Mouse (Mus musculus) hindbrain, embryonic 11.5 days (tissue): ENCODE measurements around the gene Inha. TPM values are rescaled to one million over a fixed set of nuclear protein-coding genes. Genes with fewer than 3 reads are reported as not detected.

Source experiments
- ATAC-seq: fragments of 200-750 bp; cut with Nextera tagmentation; 2 replicates; pipeline ENCODE4 v1.8.0; 2017; ENCODE audit warnings: mild to moderate bottlenecking, moderate TSS enrichment, moderate library complexity; ENCODE audit not compliant: low FRiP score
- DNase-seq: peaks from one replicate; pipeline ENCODE4 v3.0.0-alpha.2; 2015; ENCODE audit warnings: low spot score
- H3K27ac ChIP-seq: fragments of 300-500 bp; sonication (generic); 2 replicates; pipeline ENCODE4 v1.5.1; 2014; ENCODE audit warnings: mild to moderate bottlenecking, low read depth, low read length
- H3K27me3 ChIP-seq: fragments of 300-500 bp; sonication (generic); 2 replicates; pipeline ENCODE4 v1.6.1; 2014; ENCODE audit warnings: mild to moderate bottlenecking, low read length, moderate library complexity, mixed read lengths; ENCODE audit not compliant: control insufficient read depth, insufficient read depth
- H3K36me3 ChIP-seq: fragments of 300-500 bp; sonication (generic); 2 replicates; pipeline ENCODE4 v1.6.1; 2014; ENCODE audit warnings: mild to moderate bottlenecking, low read length, moderate library complexity, mixed read lengths; ENCODE audit not compliant: control insufficient read depth, insufficient read depth
- H3K4me1 ChIP-seq: fragments of 300-500 bp; sonication (generic); replicated peaks from 2 replicates; pipeline ENCODE4 v1.6.1; 2014; ENCODE audit warnings: low read length, mixed read lengths; ENCODE audit not compliant: control insufficient read depth, insufficient read depth
- H3K4me2 ChIP-seq: fragments of 300-500 bp; sonication (generic); replicated peaks from 2 replicates; pipeline ENCODE4 v1.6.1; 2014; ENCODE audit warnings: mild to moderate bottlenecking, low read depth, low read length
- H3K4me3 ChIP-seq: fragments of 300-500 bp; sonication (generic); 2 replicates; pipeline ENCODE4 v1.5.1; 2014; ENCODE audit warnings: low read depth, low read length
- H3K9ac ChIP-seq: fragments of 300-500 bp; sonication (generic); 2 replicates; pipeline ENCODE4 v1.6.1; 2014; ENCODE audit warnings: low read depth, low read length
- H3K9me3 ChIP-seq: fragments of 300-500 bp; sonication (generic); 2 replicates; pipeline ENCODE4 v1.6.1; 2016; ENCODE audit warnings: low read length; ENCODE audit not compliant: control insufficient read depth
- WGBS: fragments of 180-500 bp; shearing (Covaris S2); extraction: QIAGEN DNeasy Blood & Tissue Kit; methylation state at CpG from one replicate; pipeline ENCODE4 v1.1.7; 2014; 5-methylcytosine and 5-hydroxymethylcytosine counted together
- polyA plus RNA-seq: library from polyadenylated mRNA; unstranded; fragments of >200 nt; fragmentation: Nextera tagmentation; extraction: Ambion mirVana; gene quantifications from 2 replicates; pipeline ENCODE4 v1.2.1, GENCODE M21; 2014

The Inha gene
- polyA plus RNA-seq, 1 experiment from 2014 or later, result 2.0 TPM

- no peak overlapping the region for H3K4me3 ChIP-seq
- 87% methylated on average over 7 of the region's 7 CpGs for WGBS
- no peaks in the 10 kb centered on the region for H3K4me1 ChIP-seq
- ATAC-seq, result no peak
- no peak for DNase-seq
- H3K4me2 ChIP-seq, result no peak overlapping the region
- no peaks in the 10 kb centered on the region for H3K36me3 ChIP-seq
- H3K27ac ChIP-seq, result no peak overlapping the region
- H3K9me3 ChIP-seq, result no peaks in the 10 kb centered on the region
- H3K27me3 ChIP-seq, result peaks cover 1% of the 10 kb centered on the region; the same call in 1 of the 2 replicates
- H3K9ac ChIP-seq, result no peak overlapping the region
Measured at GRCm38 (mm10) chr1:75499441-75499840, 7.4 kb upstream of the Inha start.

DNA sequence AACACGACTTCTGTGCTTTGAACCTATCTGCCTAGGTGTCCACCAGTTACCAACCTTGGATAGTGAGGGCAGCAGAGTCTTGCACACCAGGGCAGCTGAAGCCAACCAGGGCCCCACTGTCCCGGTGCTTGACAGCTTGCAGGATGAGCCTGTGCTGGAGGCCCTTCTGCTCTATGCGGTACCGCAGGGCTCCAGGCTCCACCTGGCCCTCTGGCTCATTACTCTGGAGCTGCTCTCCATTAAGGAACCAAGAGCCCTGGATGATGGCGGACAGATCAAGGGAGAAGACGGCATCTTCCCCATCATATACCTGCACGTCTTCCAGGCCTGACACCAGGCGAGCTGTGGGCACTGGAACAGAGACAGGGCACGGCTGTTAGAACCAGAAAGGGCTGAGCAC is 5.0 kb upstream of the Inha start:
- H3K9ac ChIP-seq, result no peak overlapping the region
- no peak overlapping the region for H3K4me2 ChIP-seq
- no peak overlapping the region for H3K4me3 ChIP-seq
- no peak for ATAC-seq
- H3K36me3 ChIP-seq, result no peaks in the 10 kb centered on the region
- no peaks in the 10 kb centered on the region for H3K9me3 ChIP-seq
- H3K27me3 ChIP-seq, result peaks cover 6% of the 10 kb centered on the region
- 97% methylated on average over 9 of the region's 9 CpGs for WGBS
- no peak overlapping the region for H3K27ac ChIP-seq
- DNase-seq, result no peak
- H3K4me1 ChIP-seq, result 0 out of 2 replicates have a peak, but pooled peaks cover 4% of the 10 kb centered on the region

- Histone ChIP-seq H3K4me2 (no peak overlapping the region), H3K4me3 (no peak overlapping the region), H3K27me3 (peaks cover 6% of the 10 kb centered on the region), H3K36me3 (no peaks in the 10 kb centered on the region), H3K9me3 (no peaks in the 10 kb centered on the region), H3K4me1 (0 out of 2 replicates have a peak, but pooled peaks cover 4% of the 10 kb centered on the region), H3K27ac (no peak overlapping the region), H3K9ac (no peak overlapping the region)
- no peak for DNase-seq
- WGBS, result 84% methylated on average over 24 of the region's 25 CpGs
- no peak for ATAC-seq
Measured at GRCm38 (mm10) chr1:75502945-75503650, 3.8 kb upstream of the Inha start.

- 0 out of 2 replicates have a peak, but pooled peaks cover 4% of the 10 kb centered on the region for H3K4me1 ChIP-seq
- ATAC-seq (no peak), DNase-seq (no peak)
- H3K27me3 ChIP-seq, result peaks cover 6% of the 10 kb centered on the region
- H3K36me3 ChIP-seq, result no peaks in the 10 kb centered on the region
- H3K9me3 ChIP-seq, result no peaks in the 10 kb centered on the region
- no peak overlapping the region for H3K4me2 ChIP-seq
- H3K9ac ChIP-seq, result no peak overlapping the region
- no peak overlapping the region for H3K4me3 ChIP-seq
- 72% methylated on average over 23 of the region's 23 CpGs for WGBS
- H3K27ac ChIP-seq, result no peak overlapping the region
Measured at GRCm38 (mm10) chr1:75503651-75503980, 3.3 kb upstream of the Inha start.

DNA sequence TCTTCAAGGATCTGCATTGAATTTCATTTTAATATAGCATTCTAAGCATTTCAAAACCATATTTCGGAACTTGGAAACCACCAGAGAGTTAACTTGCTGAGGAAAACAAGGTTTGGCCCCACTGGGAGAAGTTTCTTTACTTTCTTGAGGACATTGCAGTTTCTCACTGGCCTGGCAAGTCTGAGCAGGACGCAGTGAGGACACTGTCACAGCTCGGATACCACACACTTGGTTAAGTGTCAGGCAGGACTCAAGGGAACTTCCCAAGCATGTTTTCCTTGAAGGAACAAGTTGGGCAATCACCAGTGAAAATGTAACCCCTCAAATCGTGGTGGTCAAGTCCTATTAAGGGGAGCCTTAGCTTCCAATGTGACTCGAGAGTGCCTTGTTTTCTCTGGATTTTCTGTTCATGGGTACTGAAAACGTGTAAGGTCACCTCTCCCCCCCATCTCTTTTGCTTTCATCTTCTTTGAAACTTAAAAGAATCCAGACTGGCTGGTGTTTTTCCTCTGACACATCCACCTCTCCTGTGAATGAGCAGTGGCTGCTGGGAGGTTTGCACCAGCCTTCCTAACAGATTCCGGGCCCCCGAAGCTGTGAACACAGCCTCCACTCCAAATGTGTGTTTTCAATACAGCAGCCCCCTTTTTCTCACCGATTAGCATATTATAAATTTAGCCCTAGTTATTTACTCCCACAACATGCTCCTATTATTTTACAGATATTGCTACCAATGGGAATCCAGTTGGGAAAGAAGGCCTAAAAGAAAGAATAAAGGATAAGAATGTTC is 2.4 kb upstream of the Inha start:
- Histone ChIP-seq H3K36me3 (no peaks in the 10 kb centered on the region), H3K4me2 (peak overlapping the region; percentile 95), H3K9me3 (no peaks in the 10 kb centered on the region), H3K27ac (no peak overlapping the region), H3K4me3 (peak overlapping the region; percentile 82; the same call in 1 of the 2 replicates), H3K27me3 (peaks cover 12% of the 10 kb centered on the region), H3K9ac (no peak overlapping the region; the same call in 1 of the 2 replicates), H3K4me1 (0 out of 2 replicates have a peak, but pooled peaks cover 4% of the 10 kb centered on the region)
- no peak for ATAC-seq
- DNase-seq, result no peak
- WGBS, result 65% methylated on average over 9 of the region's 9 CpGs

GRCm38 (mm10) chr1:75505159-75505955 is 1.5 kb upstream of the Inha start:
- under 1% methylated on average over 81 of the region's 84 CpGs for WGBS

DNA sequence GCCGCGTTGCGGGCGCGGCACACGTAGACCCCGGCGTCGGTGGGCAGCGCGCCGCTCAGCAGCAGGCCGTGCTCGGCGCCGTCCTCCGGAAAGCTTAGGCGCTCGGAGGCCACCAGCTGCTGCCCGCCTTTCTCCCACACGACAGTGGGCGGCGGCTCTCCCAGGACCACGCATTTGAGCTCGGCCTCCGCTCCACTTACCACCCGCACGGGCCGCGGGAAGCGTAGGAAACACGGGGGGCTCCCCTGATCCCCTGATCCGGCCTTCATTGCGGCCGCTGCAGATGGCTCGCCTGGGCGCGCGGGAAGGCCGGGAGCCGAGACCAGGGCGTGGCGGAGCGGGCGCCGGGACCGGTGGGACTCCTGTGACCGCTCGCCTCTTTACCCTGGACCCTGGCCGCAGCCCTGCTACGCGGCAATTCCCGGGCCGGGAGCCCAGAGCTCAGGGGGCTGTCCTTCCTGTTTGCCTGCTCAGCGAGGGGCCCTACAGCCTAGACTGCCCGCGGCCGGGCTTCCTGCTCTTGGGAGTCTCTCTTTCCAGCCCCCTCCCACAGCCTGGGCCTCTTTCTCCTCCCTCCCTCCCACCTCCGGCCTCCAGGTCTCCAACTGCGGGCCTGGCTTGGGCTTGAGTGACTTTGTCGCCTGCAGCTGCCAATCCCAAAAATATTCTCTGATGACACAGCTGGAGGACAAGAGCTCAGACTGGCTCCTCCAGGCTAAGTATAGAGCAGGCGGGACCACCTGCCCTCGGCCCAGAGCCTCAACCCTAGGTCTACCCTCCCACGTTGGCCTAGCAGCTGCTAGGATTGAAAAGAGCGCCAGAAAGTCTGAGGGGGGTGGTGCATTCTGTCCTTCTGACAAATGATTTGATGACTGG is 683 bp upstream of the Inha start, which contains the start of gene Obsl1:
TSS of gene Obsl1 (minus strand) at position 497 of the 876 bp plus-strand sequence.
- peak within 1 kb of the TSS; percentile 76 for H3K27ac ChIP-seq
- 0 out of 2 replicates have a peak, but pooled peaks cover 4% of the 10 kb centered on the region for H3K4me1 ChIP-seq
- H3K4me3 ChIP-seq, result peak within 1 kb of the TSS; percentile 82
- peak within 1 kb of the TSS; percentile 83 for H3K9ac ChIP-seq
- H3K36me3 ChIP-seq, result no peaks in the 10 kb centered on the region
- no peaks in the 10 kb centered on the region for H3K9me3 ChIP-seq
- DNase-seq (peak; percentile 77), ATAC-seq (peak; percentile 83)
- WGBS, result under 1% methylated on average over 63 of the region's 65 CpGs
- H3K27me3 ChIP-seq, result peaks cover 13% of the 10 kb centered on the region
- H3K4me2 ChIP-seq, result peak within 1 kb of the TSS; percentile 95

More at GRCm38 (mm10) chr1:75505159-75505955, 1.5 kb upstream of the Inha start:
- Histone ChIP-seq H3K4me2 (peak overlapping the region; percentile 95), H3K4me3 (peak overlapping the region; percentile 82), H3K4me1 (0 out of 2 replicates have a peak, but pooled peaks cover 4% of the 10 kb centered on the region), H3K27ac (peak overlapping the region; percentile 76), H3K36me3 (no peaks in the 10 kb centered on the region), H3K27me3 (peaks cover 13% of the 10 kb centered on the region), H3K9ac (peak overlapping the region; percentile 83), H3K9me3 (no peaks in the 10 kb centered on the region)
- peak; percentile 63 for ATAC-seq
- DNase-seq, result peak; percentile 72
